Mouse (Mus musculus) olfactory bulb, adult 2 months (tissue): ENCODE results near the gene 1700020A23Rik.

Experiments
- CTCF ChIP-seq: fragments of 200-500 bp; IDR thresholded peaks from 2 replicates; pipeline ENCODE4 v1.5.1; 2012; ENCODE audit warnings: low read depth, mild to moderate bottlenecking, low read length, moderate library complexity; ENCODE audit not compliant: insufficient read depth
- POLR2A ChIP-seq: fragments of 200-500 bp; IDR thresholded peaks from 2 replicates; pipeline ENCODE4 v1.6.1; 2012; ENCODE audit warnings: mild to moderate bottlenecking, low read depth, low read length, moderate library complexity; ENCODE audit not compliant: insufficient read depth

- no peak for TF ChIP-seq CTCF
- no peak for TF ChIP-seq POLR2A
Measured at GRCm38 (mm10) chr2:130392836-130393235, 12.2 kb upstream of the 1700020A23Rik start.
